Mouse (Mus musculus) lung, postnatal 10 days (tissue): ENCODE data around the gene Rps6ka2.
"Not testable (repeated sequence)": the region's sequence is repeated elsewhere in the genome, so short reads cannot be mapped to it uniquely, and the experiment has no call there.

Experiments used
- DNase-seq: peaks from one replicate; pipeline ENCODE4 v3.0.0; 2021

Rps6ka2 gene

DNA sequence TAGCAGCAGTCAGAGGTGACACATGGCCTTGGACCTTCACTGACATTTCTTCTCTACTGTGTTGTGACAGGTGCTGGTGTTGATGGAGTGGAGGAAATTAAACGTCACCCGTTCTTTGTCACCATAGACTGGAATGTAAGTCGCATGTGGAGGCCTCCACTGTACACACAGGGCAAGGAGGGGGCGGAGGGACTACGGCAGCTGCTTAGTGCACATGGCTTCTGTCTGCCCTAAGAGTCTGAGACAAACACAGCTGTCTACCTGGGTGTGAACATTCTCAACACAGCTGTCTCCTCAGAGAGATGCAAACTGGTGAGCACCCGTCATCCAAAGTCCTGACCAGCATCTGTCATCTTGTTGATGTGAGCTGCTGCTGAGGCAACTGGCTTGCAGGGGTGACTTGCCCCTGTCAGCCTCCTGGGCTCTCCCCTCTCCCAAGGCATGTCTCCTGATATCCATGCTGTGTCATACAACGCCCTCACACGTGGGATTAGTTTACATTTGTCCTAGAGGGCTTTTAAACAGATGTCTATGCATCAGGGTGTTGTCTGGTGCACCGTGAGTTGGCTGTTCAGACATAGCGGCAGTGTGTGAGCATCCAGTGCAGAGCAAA is 101.7 kb downstream of the Rps6ka2 start:
- peak; percentile 47 for DNase-seq

DNA sequence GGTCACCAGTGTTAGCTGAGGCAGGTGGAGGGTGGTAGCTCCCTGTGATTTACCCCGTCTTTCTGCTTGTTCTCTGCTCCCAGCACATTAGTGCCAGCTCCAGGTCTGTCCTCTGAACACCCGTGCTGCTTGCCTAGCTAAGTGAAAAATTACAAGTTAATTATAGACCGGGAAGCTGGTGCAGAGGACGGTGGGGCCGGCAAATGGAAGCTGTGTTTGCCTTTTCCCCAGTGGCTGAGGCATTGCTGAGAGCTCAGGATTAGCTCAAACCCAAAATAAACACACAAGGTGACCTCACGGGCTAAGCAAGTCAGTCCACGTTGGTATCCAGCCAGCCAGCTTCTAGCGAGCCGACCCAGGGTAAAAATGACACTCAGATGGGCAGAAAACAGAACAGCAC is 103.1 kb downstream of the Rps6ka2 start:
- no peak for DNase-seq

DNA sequence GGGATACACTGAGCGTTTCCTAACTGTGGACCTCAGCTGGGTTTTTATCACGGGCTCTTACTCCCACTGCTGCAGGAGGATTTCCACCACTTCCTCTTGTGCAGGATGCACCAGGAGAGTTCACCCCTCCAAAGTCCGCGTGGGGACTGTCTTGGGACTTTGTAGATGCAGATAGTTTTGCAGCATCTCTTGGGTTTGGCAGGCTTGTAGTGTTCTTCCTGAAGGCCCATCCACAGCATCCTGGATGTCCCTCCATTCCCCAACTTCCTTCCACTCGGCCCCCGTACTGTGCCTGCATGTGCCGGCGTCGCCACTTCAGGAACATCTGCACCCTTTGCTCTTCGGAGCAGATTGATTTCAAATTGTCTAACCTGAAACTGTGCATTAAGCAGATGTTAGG is 103.9 kb downstream of the Rps6ka2 start:
- DNase-seq, result no peak

DNA sequence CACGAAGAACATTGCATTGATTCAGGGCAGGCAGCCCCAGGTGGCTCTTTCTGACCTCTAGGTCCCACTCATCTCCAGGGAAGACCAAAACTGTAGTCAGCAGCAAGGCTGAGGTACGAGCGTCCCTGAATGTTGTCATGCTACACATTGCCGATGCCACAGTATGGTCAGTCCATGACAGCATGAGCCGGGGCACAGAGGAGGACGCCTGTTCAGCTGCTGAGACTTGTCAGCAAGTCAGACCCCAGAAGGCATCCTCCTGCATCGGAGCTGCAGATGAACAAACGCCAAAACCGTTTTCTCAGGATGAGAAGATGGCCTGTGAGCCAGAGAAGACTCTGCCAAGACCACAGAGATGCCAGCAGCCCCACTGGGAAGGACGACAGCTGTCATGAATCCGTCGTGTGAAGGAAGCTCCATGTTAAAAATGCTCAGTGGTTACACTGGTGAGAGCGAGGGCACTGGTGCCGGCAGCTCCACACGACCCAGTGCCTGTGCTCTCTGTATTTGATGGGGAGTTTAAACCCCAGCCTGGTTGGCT is 108.9 kb downstream of the Rps6ka2 start:
- DNase-seq, result no peak

DNA sequence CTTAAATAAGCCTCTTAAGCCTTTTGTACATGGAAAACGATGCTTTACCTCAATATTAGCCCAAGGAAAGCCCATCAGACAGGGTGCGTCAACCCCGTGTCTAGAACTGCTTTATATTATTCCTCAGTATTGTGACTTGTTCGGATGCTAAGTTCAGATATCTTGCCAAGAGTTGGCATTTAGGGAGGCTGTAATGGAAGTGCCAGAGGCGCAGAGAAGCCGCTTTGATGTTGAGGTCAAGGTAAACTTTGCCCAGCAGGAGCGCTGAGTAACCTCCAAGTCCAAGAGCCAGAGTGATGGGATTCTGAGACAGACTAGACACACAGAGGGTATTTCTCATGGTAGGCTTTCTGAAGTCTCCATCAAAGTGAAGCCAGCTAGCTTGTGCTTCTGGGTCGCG is 109.3 kb downstream of the Rps6ka2 start:
- no peak for DNase-seq

DNA sequence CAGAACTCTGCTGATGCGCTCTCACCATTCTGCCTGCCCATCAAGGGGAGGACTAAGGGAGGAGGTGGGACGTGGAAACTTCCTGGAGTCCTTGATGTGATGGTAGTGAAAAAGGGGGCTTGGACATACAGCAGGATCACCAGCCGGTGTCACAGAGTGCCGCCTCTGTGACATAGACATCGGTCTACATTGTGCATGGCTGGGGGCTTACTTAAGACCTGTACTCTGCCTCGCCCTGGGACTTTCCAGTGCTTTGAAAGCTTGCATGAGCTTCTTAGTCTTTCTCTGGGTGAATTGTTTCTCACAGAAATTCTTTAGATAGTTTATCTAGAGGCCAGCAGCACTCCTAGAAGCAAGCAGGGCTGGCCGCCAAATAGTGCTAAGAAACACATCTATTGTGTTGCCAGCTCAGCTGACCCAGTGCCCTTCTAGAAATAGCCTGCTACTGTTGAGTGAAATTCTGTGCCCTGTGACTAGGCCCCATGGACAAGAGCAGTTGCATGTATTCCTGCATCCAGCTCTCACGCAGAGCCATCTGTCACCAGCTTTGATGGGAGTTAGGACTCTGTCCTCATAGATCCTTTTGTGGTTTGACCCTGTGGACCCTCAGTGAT is 114.5 kb downstream of the Rps6ka2 start:
- DNase-seq, result peak; percentile 80

DNA sequence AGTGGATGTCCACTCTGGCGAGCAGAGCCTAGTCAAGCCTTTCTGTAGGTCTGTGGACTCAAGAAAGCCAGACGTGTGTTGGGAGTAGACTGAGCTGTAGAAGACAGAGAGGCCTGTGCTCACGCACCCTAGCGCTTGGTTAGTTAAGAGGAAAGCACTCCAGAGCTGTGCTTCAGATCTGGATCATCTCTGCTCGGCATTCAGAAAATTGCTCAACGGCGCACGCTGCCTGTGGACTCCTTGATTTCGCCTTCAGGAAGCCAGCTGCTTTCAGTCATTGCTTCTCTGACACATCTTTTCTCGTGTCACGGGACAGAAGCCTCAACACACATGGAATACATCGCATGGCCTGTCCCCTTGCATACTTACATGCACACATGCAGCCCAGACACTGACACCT is 115.4 kb downstream of the Rps6ka2 start:
- DNase-seq, result peak; percentile 33

DNA sequence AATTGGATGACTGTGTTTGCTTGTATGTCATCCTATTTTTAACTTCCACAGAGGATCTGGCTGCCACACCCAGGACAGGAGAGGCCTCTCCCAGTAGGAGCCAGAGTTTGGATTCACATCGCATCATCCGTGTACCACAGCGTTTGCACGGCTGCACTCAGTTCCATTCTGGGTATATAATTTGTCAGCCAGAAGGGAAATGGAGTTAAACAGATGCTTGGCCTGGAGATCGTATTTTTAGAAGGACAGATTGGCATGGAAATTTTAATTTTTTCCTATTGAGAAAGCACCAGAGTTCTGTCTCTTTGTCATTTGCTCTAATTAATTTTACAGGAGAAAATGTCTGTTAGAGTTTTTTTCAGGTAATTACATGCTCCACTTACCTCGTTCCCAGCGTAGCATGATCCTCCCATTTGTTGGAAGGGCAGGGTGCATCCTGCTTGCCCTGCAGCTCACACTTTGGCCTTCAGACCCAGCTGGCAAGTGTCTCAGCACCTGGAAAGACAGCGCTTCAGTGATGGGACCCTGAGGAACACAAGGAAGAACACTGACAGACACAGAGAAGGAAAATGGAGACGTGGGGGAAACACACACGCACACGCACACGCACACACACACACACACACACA is 116.6 kb downstream of the Rps6ka2 start:
- DNase-seq, result no peak

DNA sequence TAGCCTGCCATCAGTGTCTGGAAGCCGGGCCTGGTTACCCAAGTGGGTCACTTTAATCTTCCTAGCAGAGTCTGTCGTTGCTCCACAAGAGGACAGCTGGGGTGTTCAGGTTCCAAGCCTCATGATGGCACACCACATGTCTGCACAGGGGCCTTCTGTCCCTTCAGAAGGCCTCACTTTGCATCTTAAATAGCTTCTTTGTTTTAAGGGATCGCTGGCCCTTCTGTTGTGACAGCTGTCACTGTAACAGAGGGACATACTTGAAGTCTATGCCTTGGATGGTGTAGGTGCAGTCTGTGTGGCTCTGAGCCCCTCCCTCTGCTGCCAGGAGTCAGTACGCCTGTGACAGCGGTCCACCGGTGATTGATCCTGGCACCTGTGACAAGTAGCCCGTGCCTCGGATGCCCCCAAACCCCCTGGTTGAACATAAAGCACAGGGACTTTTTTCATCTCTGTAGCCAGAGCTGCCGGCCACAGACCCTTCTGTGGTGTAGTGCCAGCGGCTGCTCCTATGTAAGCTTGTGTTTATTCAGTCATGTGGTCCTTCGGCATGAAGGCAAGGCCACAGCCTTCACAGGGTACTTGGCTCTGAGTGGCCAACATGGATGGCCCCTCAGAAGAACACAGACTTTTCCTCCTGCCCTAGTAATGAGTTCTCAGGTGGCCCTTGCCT is 122.2 kb downstream of the Rps6ka2 start:
- DNase-seq, result no peak

DNA sequence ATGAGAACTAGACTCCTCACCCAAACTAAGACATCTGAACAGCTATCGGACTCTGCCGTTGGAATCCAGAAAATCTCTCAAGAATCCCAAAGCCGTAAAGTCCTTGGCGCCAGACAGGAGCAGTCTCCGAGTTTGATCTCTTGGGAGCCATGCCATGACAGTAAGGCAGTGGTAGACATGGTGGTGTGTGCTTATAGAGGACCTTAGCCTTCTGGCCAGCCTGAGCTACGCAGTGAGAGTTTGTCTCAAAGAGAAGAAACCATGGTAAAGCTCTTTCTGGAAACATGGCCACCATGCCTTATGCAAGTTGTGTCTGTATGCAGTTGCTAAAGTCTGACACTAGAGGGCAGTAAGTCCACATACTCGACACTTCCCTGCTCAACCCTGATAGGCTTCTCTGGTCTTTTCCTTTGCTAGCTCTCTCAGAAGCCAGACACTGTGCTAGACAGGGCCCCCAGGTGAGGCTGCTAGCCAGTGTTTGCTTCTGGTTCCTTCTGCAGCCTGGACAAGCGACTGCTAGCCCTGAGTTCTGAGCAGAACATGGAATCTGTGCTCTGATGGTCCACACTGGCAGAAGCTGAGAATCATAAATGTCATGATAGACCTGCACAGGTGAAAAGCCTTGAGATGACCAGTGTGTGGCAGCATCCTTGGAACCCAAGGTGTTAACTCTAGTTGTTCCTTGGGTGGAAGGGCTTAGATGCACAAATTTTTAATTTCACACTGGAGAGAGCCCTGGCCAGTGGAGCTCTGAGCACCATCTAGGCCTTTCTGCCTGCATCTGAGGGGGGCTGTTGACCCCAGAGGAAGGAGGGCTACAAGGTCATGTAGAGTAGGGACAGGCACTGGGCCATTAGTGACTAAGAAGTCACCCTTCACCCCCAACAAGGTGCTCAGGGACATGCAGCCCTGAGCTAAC is 136.6 kb downstream of the Rps6ka2 start:
- peak; percentile 66 for DNase-seq

DNA sequence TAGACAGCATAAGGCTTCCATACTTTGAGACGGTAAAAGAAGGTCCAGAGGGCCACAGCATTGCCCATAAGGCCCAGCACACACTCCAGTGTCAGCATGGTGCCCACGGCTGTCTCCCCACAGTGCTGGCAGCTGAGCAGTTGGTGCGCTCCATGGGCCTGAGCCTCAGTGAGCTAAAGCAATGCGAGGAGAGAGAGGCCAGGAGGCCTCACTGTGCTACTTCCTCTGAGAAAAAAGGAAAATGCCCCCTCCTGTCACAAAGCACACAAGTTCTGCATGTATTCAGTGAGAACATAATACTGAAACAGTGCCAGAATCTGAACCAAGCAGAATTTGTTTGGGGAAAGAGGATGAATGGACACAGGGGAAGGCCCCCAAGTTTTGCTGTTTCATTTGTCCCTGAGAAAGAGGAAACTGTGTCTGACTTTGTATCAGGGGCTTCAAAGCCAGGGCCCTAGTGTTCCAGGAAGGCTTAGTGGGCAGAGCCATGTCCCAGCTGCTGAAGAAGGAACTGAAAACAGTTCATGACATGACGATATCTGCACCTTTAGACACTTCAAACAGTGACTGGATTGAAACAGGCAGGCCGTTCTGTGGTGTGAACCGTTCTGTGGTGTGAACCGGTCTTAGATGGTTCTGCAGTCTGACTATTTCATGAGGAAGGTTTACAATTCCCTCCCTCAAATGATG is 145.9 kb downstream of the Rps6ka2 start:
- not testable (repeated sequence) for DNase-seq

DNA sequence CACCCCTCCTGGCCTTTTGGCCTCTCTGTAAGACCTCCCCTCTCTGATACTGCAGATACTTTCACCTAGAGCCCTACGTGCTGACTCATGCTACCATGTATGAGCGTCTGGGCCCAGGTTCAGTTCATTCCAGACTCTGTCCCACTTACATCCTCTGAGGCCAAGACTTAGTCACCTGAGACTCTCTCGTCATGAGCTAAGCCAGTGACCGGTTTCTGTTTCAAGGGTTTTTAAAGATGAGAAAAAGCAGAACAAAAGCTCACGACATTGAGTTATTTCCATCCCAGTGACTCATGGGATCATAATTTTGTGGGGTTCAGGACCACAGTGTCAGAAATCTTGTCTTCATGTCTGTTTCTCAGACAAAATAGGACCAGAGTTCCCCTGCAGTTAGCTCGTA is 149.9 kb downstream of the Rps6ka2 start:
- DNase-seq, result not testable (repeated sequence)

DNA sequence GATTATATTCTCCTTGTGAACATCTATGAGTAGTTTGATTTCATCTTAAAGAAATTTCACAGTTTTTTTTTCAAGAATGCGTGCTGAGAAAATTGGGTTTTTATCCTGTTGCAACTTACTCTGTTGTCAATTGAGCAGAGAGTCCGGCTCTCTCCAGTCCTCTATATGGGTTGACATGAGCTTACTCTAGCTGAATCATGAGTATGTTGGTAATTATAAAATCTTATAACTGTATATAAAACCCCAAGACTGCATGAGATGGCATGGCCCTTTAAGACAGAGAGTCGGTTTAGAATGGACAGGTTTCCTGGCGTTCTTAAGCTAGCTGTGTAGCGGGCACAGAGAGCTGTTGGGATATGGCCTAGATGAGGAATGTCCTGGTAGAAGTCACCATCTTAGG is 154.4 kb downstream of the Rps6ka2 start, which contains the start of gene Tcp10a:
TSS of gene Tcp10a (plus strand) at position 301 of the 400 bp plus-strand sequence.
- DNase-seq, result not testable (repeated sequence)

DNA sequence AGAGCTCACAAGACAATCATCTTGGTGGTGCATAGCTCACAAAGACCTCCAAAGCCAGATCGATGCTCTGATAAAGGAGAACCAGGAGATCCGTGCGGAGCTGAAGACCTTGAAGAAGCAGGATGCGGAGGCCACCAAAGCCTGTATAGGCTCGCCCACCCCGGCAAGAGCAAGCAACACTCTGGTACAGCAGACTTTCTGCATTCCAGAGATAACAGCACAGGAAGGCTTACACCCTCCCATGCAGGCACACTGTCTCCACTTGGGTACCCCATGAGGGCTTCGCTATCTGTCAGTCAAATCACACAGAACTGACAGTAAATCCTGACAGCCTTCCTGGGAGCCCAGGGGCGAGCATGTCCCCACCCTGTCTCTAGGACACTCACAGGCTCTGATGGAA is 156.5 kb downstream of the Rps6ka2 start:
- not testable (repeated sequence) for DNase-seq

DNA sequence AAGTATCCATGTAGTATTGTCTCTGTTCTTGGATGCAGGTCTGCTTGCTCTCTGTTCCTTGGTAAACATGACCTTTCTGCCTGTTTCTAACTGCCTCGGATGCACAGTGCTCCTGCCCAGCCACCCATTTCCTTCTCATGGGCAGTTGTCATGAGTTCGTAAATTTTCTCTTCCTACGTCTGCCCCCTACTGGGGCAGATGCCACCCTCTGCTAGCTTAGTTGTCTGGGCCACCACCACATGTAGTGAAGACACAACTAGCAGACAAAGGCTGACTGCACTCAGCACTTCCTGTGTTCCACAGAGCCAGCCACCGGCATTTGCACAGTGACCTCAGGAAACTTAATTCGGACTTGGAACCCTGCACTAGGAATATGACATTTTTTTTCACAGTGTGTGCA is 162.8 kb downstream of the Rps6ka2 start:
- DNase-seq, result not testable (repeated sequence)

DNA sequence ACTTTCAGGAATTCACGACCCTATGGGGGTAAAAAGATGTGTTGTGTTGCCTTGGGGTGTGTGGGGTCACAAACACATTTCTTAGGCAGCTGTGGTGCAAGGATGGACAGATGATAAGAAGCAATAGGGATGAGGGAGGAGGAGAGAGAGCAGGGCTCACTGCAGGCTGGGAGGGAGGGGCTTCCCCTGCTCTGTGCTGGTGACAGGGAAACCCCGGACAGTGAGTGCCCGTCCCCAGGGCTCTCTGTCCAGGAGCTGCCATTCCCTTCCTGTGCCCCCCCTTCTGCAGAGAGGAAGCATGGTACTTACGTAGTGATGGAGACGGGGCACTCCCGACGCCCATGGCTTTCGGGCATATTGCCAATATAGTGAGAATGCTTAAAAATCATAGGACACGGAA is 167.5 kb downstream of the Rps6ka2 start:
- peak; percentile 23 for DNase-seq

DNA sequence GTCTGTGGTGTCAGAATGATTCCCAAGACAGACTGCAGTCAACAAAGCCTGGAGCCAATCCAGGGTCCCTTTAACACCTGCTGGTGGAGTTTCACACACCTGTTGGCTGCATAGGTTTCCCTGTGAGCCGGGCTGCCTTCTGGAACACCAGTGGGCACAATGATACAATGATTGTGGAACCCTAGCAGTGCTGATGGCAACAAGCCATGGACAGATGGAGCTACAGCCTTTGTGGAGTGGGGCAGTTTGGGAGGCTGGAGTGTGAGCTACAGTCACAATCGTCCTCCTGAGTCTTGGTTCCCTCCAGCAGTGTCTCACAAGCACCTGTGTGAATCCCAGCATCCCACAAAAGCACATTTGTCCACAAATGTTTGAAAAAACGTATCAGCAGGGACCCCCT is 178.8 kb downstream of the Rps6ka2 start:
- DNase-seq, result not testable (repeated sequence)

DNA sequence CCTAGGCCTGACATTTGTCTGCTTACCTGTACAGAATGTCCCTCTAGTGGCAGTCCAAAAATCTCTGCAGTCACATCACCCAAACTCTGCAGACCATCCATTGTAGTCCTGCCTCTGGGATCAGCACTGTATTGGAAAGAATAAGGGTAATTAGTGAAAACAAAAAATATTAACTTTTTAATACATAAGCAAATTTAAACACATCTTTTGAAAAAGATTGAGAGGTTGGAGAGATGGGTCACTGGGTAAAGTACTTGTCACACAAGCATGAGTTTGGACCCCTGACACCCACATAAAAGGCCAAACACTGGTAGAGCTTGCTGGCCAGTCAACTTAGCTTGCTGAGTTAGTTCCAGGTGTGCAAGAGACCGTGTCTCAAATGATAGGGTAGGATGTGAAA is 182.7 kb downstream of the Rps6ka2 start, which contains the start of gene Ttll2:
TSS of gene Ttll2 (minus strand) at position 101 of the 400 bp plus-strand sequence.
- not testable (repeated sequence) for DNase-seq
